Mouse (Mus musculus): Measurements from ENCODE around the gene Tmem52. TPM values are rescaled to one million over a fixed set of nuclear protein-coding genes. Genes with fewer than 3 reads are reported as not detected.

Tmem52 gene
- polyA plus RNA-seq, 3 experiments from 2014 or later: not detected

- no peak for ATAC-seq
Observed at GRCm38 (mm10) chr4:155510981-155511380, 42.1 kb downstream of the Tmem52 start.

- no peak for ATAC-seq
Observed at GRCm38 (mm10) chr4:155514810-155515209, 45.9 kb downstream of the Tmem52 start.

GRCm38 (mm10) chr4:155517948-155518517, 49.1 kb downstream of the Tmem52 start:
- ATAC-seq: no peak

Other genes with a start within 250 kb of the Tmem52 start
- 10 to 100 TPM; 10.7 to 26.8 (median 26.8) TPM for gene Ski, start 246.5 kb upstream of the Tmem52 start, polyA plus RNA-seq (2017; shearing (Covaris generic))
- gene Faap20, start 219.3 kb upstream of the Tmem52 start, polyA plus RNA-seq (2017; shearing (Covaris generic)): 10 to 100 TPM; 44.3 to 57.3 (median 51.6) TPM
- 10 to 100 TPM in 2 of 3 experiments, 1 to 10 TPM in 1; 9.8 to 14.1 (median 11.4) TPM for gene Prkcz, start 107.8 kb upstream of the Tmem52 start, polyA plus RNA-seq (2017; shearing (Covaris generic))
- 1 to 10 TPM in 1 of 3 experiments, not detected in 2; 1.1 TPM for gene Gabrd, start 71.0 kb upstream of the Tmem52 start, polyA plus RNA-seq (2017; shearing (Covaris generic))
- gene Cfap74, start 59.9 kb upstream of the Tmem52 start, polyA plus RNA-seq (2017; shearing (Covaris generic)): 1 to 10 TPM in 2 of 3 experiments, under 1 TPM in 1; 0.47 to 3.1 (median 3.1) TPM
- gene Gnb1, start 22.2 kb downstream of the Tmem52 start, polyA plus RNA-seq (2017; shearing (Covaris generic)): 100 to 1,000 TPM in 1 of 3 experiments, 10 to 100 TPM in 2; 86.6 to 332 (median 86.7) TPM
- gene Nadk, start 93.3 kb downstream of the Tmem52 start, polyA plus RNA-seq (2017; shearing (Covaris generic)): 10 to 100 TPM; 50.9 to 55.9 (median 53.2) TPM
- gene Slc35e2, start 132.3 kb downstream of the Tmem52 start, polyA plus RNA-seq (2017; shearing (Covaris generic)): 1 to 10 TPM; 7.9 to 9.1 (median 8.5) TPM
- gene Cdk11b, start 155.7 kb downstream of the Tmem52 start, polyA plus RNA-seq (2017; shearing (Covaris generic)): 100 to 1,000 TPM in 2 of 3 experiments, 10 to 100 TPM in 1; 75.2 to 139 (median 116) TPM
- 1 to 10 TPM in 1 of 3 experiments, not detected in 2; 1.7 TPM for gene Gm10563, start 176.3 kb downstream of the Tmem52 start, polyA plus RNA-seq (2017; shearing (Covaris generic))
- gene Mmp23, start 184.3 kb downstream of the Tmem52 start, polyA plus RNA-seq (2017; shearing (Covaris generic)): not detected
- gene Mib2, start 200.1 kb downstream of the Tmem52 start, polyA plus RNA-seq (2017; shearing (Covaris generic)): 1 to 10 TPM; 3.1 to 5.2 (median 3.9) TPM
- 1 to 10 TPM in 1 of 3 experiments, under 1 TPM in 2; 0.16 to 1.6 (median 0.96) TPM for gene Fndc10, start 225.2 kb downstream of the Tmem52 start, polyA plus RNA-seq (2017; shearing (Covaris generic))
- 100 to 1,000 TPM; 145 to 170 (median 154) TPM for gene Ssu72, start 235.7 kb downstream of the Tmem52 start, polyA plus RNA-seq (2017; shearing (Covaris generic))